Mouse (Mus musculus) midbrain, embryonic 13.5 days (tissue): ENCODE data around the gene Helq. TPM values are rescaled to one million over a fixed set of nuclear protein-coding genes. Genes with fewer than 3 reads are reported as not detected.

ENCODE experiments used
- ATAC-seq: fragments of 200-750 bp; cut with Nextera tagmentation; 2 replicates; pipeline ENCODE4 v1.8.0; 2017; ENCODE audit warnings: mild to moderate bottlenecking, moderate TSS enrichment, moderate library complexity
- H3K27ac ChIP-seq: fragments of 300-500 bp; sonication (generic); 2 replicates; pipeline ENCODE4 v1.5.1; 2015; ENCODE audit warnings: inconsistent platforms, mild to moderate bottlenecking, moderate library complexity
- H3K27me3 ChIP-seq: fragments of 300-500 bp; sonication (generic); 2 replicates; pipeline ENCODE4 v1.6.1; 2015; ENCODE audit warnings: mild to moderate bottlenecking, inconsistent platforms
- H3K36me3 ChIP-seq: fragments of 300-500 bp; sonication (generic); 2 replicates; pipeline ENCODE4 v1.6.1; 2015; ENCODE audit warnings: mild to moderate bottlenecking, inconsistent platforms
- H3K4me1 ChIP-seq: fragments of 300-500 bp; sonication (generic); replicated peaks from 2 replicates; pipeline ENCODE4 v1.6.1; 2015; ENCODE audit warnings: inconsistent platforms
- H3K4me2 ChIP-seq: fragments of 300-500 bp; sonication (generic); replicated peaks from 2 replicates; pipeline ENCODE4 v1.6.1; 2015; ENCODE audit warnings: moderate library complexity, mild to moderate bottlenecking, inconsistent platforms
- H3K4me3 ChIP-seq: fragments of 300-500 bp; sonication (generic); replicated peaks from 2 replicates; pipeline ENCODE4 v1.5.1; 2015; ENCODE audit warnings: mild to moderate bottlenecking, inconsistent platforms
- H3K9ac ChIP-seq: fragments of 300-500 bp; sonication (generic); replicated peaks from 2 replicates; pipeline ENCODE4 v1.6.1; 2015; ENCODE audit warnings: mild to moderate bottlenecking, inconsistent platforms
- H3K9me3 ChIP-seq: fragments of 300-500 bp; sonication (generic); 2 replicates; pipeline ENCODE4 v1.6.1; 2016; ENCODE audit warnings: mild to moderate bottlenecking, inconsistent platforms
- WGBS: fragments of 180-500 bp; shearing (Covaris S2); methylation state at CpG from one replicate; pipeline ENCODE4 v1.1.7; 2015; 5-methylcytosine and 5-hydroxymethylcytosine counted together
- polyA plus RNA-seq: library from polyadenylated mRNA; unstranded; fragments of >200 nt; fragmentation: Nextera tagmentation; extraction: Ambion mirVana; gene quantifications from 2 replicates; pipeline ENCODE4 v1.2.1, GENCODE M21; 2015

Helq gene
- polyA plus RNA-seq, 1 experiment from 2014 or later, result 21.3 TPM

DNA sequence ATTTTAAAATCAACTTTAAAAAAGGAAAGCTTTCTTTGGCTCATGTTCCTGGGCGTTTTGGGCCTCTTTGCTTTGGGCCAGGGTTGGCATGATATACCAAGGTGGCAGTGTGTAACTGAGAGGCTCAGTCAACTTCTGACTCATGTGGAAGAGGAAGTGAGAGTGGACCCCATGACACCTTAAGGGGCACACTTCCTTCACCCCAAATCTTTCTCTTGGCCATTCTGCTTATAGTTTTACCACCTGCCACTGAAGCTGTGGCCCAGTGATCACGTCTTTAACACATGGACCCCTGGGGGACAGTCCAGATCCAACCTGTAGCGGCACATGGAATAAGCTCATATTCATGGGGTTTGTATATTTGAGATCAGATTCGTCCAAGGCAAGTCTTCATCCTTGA lies 72.4 kb downstream of the Helq start:
- no peak overlapping the region for H3K4me3 ChIP-seq
- H3K27me3 ChIP-seq, result 0 out of 2 replicates have a peak, but pooled peaks cover 3% of the 10 kb centered on the region
- no peak overlapping the region for H3K27ac ChIP-seq
- no peaks in the 10 kb centered on the region for H3K36me3 ChIP-seq
- H3K4me1 ChIP-seq, result no peaks in the 10 kb centered on the region
- no peak for ATAC-seq
- H3K4me2 ChIP-seq, result no peak overlapping the region
- H3K9me3 ChIP-seq, result no peaks in the 10 kb centered on the region
- H3K9ac ChIP-seq, result no peak overlapping the region
- WGBS, result 85% methylated on average over 4 of the region's 4 CpGs

DNA sequence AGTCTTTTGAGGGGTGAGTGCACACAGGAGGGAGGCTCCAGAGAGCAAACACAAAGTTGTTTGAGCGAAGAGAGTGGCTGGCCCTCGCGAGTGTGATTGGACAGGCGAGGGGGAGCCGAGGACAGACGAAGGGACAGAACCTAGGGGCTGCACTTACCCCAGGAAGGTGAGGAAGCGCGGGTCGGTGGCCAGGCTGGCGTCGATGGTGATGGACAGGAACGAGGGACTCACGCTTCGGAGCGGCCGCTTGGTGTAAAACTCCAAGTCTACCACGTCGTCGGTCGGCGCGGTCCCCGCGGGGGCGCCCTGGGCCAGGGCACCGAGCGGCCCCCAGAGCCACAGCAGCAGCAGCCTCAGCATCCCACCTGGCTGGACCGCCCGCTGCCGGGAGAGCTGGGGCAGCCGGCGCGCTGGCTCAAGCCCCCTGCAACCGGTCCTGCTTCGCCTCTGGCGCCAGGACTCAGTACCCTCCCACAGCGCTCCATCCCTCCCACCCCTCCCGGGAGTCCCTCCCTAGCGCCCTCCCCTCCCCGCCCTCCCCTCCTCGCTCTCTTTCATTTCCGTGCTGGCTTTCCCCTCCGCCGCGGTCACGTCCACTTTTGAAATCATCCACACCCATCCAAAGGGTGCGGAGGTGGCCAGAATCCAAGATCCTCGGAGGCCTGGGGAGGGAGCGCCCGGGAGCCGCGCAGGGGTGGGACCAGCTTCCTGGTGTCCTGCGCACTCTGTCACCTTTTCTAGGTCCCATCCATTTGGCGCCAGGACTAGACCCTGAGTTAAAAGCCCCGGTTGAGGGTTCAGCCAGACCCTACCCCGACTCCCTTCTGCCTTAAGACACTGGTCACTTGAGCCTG lies 78.9 kb downstream of the Helq start, which contains the start of gene Hpse:
Gene Hpse (minus strand): TSS at position 482 of the 854 bp plus-strand sequence.
- peak; percentile 83 for ATAC-seq
- H3K4me3 ChIP-seq, result peak within 1 kb of the TSS; percentile 52

GRCm38 (mm10) chr5:100716762-100717161 lies 81.6 kb downstream of the Helq start:
- no peaks in the 10 kb centered on the region for H3K9me3 ChIP-seq
- H3K36me3 ChIP-seq, result no peaks in the 10 kb centered on the region
- no peak overlapping the region for H3K9ac ChIP-seq
- H3K27me3 ChIP-seq, result peaks cover 32% of the 10 kb centered on the region
- peaks cover 9% of the 10 kb centered on the region for H3K4me1 ChIP-seq
- H3K27ac ChIP-seq, result no peak overlapping the region
- no peak overlapping the region for H3K4me3 ChIP-seq
- ATAC-seq, result no peak
- H3K4me2 ChIP-seq, result no peak overlapping the region
- WGBS, result 93% methylated on average over 15 of the region's 15 CpGs

More for the DNA sequence above, 78.9 kb downstream of the Helq start, which contains the start of gene Hpse:
- Histone ChIP-seq H3K4me2 (peak within 1 kb of the TSS; percentile 95), H3K9me3 (no peaks in the 10 kb centered on the region), H3K27me3 (peaks cover 32% of the 10 kb centered on the region), H3K36me3 (no peaks in the 10 kb centered on the region), H3K9ac (peak within 1 kb of the TSS; percentile 65), H3K27ac (no peak within 1 kb of the TSS), H3K4me1 (peaks cover 9% of the 10 kb centered on the region)
- under 1% methylated on average over 54 of the region's 56 CpGs for WGBS

Other genes with a start within 250 kb of the Helq start
- gene Plac8, start 226.4 kb downstream of the Helq start, polyA plus RNA-seq, result 0.48 TPM in 1 of 2 replicates, not detected in the other
- 37.8 and 47.9 TPM in 2 replicates for gene Coq2, start 123.5 kb downstream of the Helq start, polyA plus RNA-seq
- gene Hpse, start 78.9 kb downstream of the Helq start, polyA plus RNA-seq, result 0.24 and 0.28 TPM in 2 replicates
- gene Mrps18c, start within 50 bp of the Helq start, polyA plus RNA-seq, result 174 and 185 TPM in 2 replicates
- 17.3 and 17.7 TPM in 2 replicates for gene Abraxas1, start 22.4 kb upstream of the Helq start, polyA plus RNA-seq
- 0.15 and 0.19 TPM in 2 replicates for gene Gpat3, start 47.1 kb upstream of the Helq start, polyA plus RNA-seq